Mouse (Mus musculus) erythroblast, embryonic 14.5 days (primary cell): ENCODE measurements around the gene Nr0b2.

Source experiments
- GATA1 ChIP-seq: IDR thresholded peaks from 2 replicates; pipeline ENCODE4 v1.6.1; 2012; ENCODE audit warnings: low read length, inconsistent platforms, mixed read lengths
- TAL1 ChIP-seq: IDR thresholded peaks from 3 replicates; pipeline ENCODE4 v1.6.1; 2012; ENCODE audit warnings: low read length, inconsistent platforms, mixed read lengths

GRCm38 (mm10) chr4:133598616-133599015 is 45.4 kb downstream of the Nr0b2 start:
- TF ChIP-seq GATA1 (no peak), TAL1 (no peak)
